8 mouse cellular contexts compared by ENCODE assay signal in genomic region chr7:45198435-45198834, GRCm38 (mm10). TPM values are rescaled to one million over a fixed set of nuclear protein-coding genes. Genes with fewer than 3 reads are reported as not detected.
DNase-seq lines count a peak whose midpoint lies in the region; ATAC-seq lines count a peak whose summit lies in the region.
"Had no signal": no experiment of that assay in that cellular context is flagged by ENCODE, and none has a peak within 500 bp of the region (broad histone marks: within the 10 kb centered on the region; RNA-seq: fewer than 3 reads in every experiment).

No protein-coding gene starts in this region.

- WGBS in hindbrain, embryonic 15.5 days, result 12% methylated on average over 5 of the region's 5 CpGs

- ATAC-seq in hindbrain, embryonic 15.5 days (ENCODE audit: low FRiP score, low read depth), result peak; percentile 45; the same call in 1 of the 2 replicates
- ATAC-seq in megakaryocyte progenitor cell, adult 5-6 weeks (replicated peaks; ENCODE audit: poor library complexity), result peak; percentile 81

- peak; percentile 76 for DNase-seq in ZHBTc4 (ENCODE audit: low read depth, low spot score)
- peak; percentile 91 for DNase-seq in cerebellum, adult 8-10 months
- peak; percentile 49 to 63 for DNase-seq in frontal cortex, postnatal 10 days (ENCODE audit: low spot score in 2 of 2)
- peak; percentile 41 to 52 for DNase-seq in layer of hippocampus, postnatal 25 days (ENCODE audit: extremely low spot score in 1 of 2, low spot score in 1 of 2)
- DNase-seq in right cerebral cortex, postnatal 14 days, result peak; percentile 63

- no peaks in the 10 kb centered on the region for H3K27me3 ChIP-seq in hindbrain, embryonic 15.5 days

- no peaks in the 10 kb centered on the region for H3K9me3 ChIP-seq in hindbrain, embryonic 15.5 days
- H3K9me3 ChIP-seq: limb, embryonic 15.5 days had no signal

- H3K36me3 ChIP-seq in hindbrain, embryonic 15.5 days, result no peaks in the 10 kb centered on the region
- H3K36me3 ChIP-seq: limb, embryonic 15.5 days had no signal

- H3K4me2 ChIP-seq in hindbrain, embryonic 15.5 days, result no peak overlapping the region
- H3K4me2 ChIP-seq: limb, embryonic 15.5 days had no signal

- no peak overlapping the region for H3K27ac ChIP-seq in hindbrain, embryonic 15.5 days (replicated peaks)
- H3K27ac ChIP-seq: limb, embryonic 15.5 days had no signal

- H3K9ac ChIP-seq in hindbrain, embryonic 15.5 days, result no peak overlapping the region
- H3K9ac ChIP-seq: limb, embryonic 15.5 days had no signal

- 0 out of 2 replicates have a peak, but pooled peaks cover 7% of the 10 kb centered on the region for H3K4me1 ChIP-seq in hindbrain, embryonic 15.5 days (replicated peaks)

- H3K4me3 ChIP-seq in hindbrain, embryonic 15.5 days, result no peak overlapping the region
- H3K4me3 ChIP-seq: limb, embryonic 15.5 days had no signal

RNA-seq across cellular contexts. Expression of gene Ccdc155, which starts 6.3 kb away (rescaled TPM):
- polyA plus RNA-seq in hindbrain, embryonic 15.5 days (2015; fragmentation: Nextera tagmentation; extraction: Ambion mirVana), result 0.57 and 0.77 TPM in 2 replicates
- total RNA-seq in layer of hippocampus, postnatal 25 days (2021), result 1 to 10 TPM; 2.4 to 2.9 TPM
- total RNA-seq in megakaryocyte progenitor cell, adult 5-6 weeks (2015), result 0.15 TPM in 1 of 2 replicates, not detected in the other
- total RNA-seq in megakaryocyte progenitor cell, adult 5-6 weeks (2017), result 0.34 TPM in 1 of 2 replicates, not detected in the other

RNA-seq across cellular contexts. Expression of gene Dkkl1, which starts 13.5 kb away (rescaled TPM):
- polyA plus RNA-seq in hindbrain, embryonic 15.5 days (2015; fragmentation: Nextera tagmentation; extraction: Ambion mirVana), result 10.8 and 11.9 TPM in 2 replicates
- 1 to 10 TPM; 1.2 to 2.4 TPM for total RNA-seq in layer of hippocampus, postnatal 25 days (2021)
- 3.8 and 5.4 TPM in 2 replicates for total RNA-seq in megakaryocyte progenitor cell, adult 5-6 weeks (2015)
- total RNA-seq in megakaryocyte progenitor cell, adult 5-6 weeks (2017), result 4.2 and 5.6 TPM in 2 replicates

RNA-seq across cellular contexts. Expression of gene Tead2, which starts 17.1 kb away (rescaled TPM):
- 54.2 and 69.9 TPM in 2 replicates for polyA plus RNA-seq in hindbrain, embryonic 15.5 days (2015; fragmentation: Nextera tagmentation; extraction: Ambion mirVana)
- total RNA-seq in layer of hippocampus, postnatal 25 days (2021), result 1 to 10 TPM; 4.7 to 5.5 TPM
- 2.2 TPM in 1 of 2 replicates, not detected in the other for total RNA-seq in megakaryocyte progenitor cell, adult 5-6 weeks (2015)
- 0.20 TPM in 1 of 2 replicates, not detected in the other for total RNA-seq in megakaryocyte progenitor cell, adult 5-6 weeks (2017)

RNA-seq across cellular contexts. Expression of gene Pth2, which starts 17.6 kb away (rescaled TPM):
- 0.71 and 3.2 TPM in 2 replicates for polyA plus RNA-seq in hindbrain, embryonic 15.5 days (2015; fragmentation: Nextera tagmentation; extraction: Ambion mirVana)
- total RNA-seq in layer of hippocampus, postnatal 25 days (2021), result not detected
- total RNA-seq in megakaryocyte progenitor cell, adult 5-6 weeks (2015), result not detected in 2 replicates
- not detected in 2 replicates for total RNA-seq in megakaryocyte progenitor cell, adult 5-6 weeks (2017)
- polyA plus RNA-seq: limb, embryonic 15.5 days had no signal

RNA-seq across cellular contexts. Expression of gene Gfy, which starts 19.1 kb away (rescaled TPM):
- polyA plus RNA-seq in hindbrain, embryonic 15.5 days (2015; fragmentation: Nextera tagmentation; extraction: Ambion mirVana), result not detected in 2 replicates
- total RNA-seq in layer of hippocampus, postnatal 25 days (2021), result under 1 TPM in 1 of 2 experiments, not detected in 1; 0.26 TPM
- not detected in 2 replicates for total RNA-seq in megakaryocyte progenitor cell, adult 5-6 weeks (2015)
- not detected in 2 replicates for total RNA-seq in megakaryocyte progenitor cell, adult 5-6 weeks (2017)
- polyA plus RNA-seq: limb, embryonic 15.5 days had no signal
